Mouse (Mus musculus): ENCODE results near the gene Zfp526.

- TF ChIP-seq POLR2A (IDR thresholded peaks at IDR 0.05; ENCODE audit: control insufficient read depth, low read depth, low read length) (no peak), CTCF (IDR thresholded peaks at IDR 0.05; ENCODE audit: control insufficient read depth, insufficient read depth, insufficient replicate concordance, low read depth, low read length) (no peak)
These were observed 10.9 kb downstream of the Zfp526 start for GRCm38 (mm10) chr7:25232101-25232648.

Data from testis, adult 2 months (tissue).